Mouse (Mus musculus) liver, adult 2 months (tissue): ENCODE data around the gene Zpbp.

Experiments
- CTCF ChIP-seq: fragments of 200-500 bp; IDR thresholded peaks from 2 replicates; pipeline ENCODE4 v1.5.1; 2011; ENCODE audit warnings: low read depth, low read length, control low read depth
- POLR2A ChIP-seq: fragments of 200-500 bp; IDR thresholded peaks from 2 replicates; pipeline ENCODE4 v1.6.1; 2011; ENCODE audit warnings: low read length, control low read depth; ENCODE audit not compliant: insufficient read depth; ENCODE audit errors: extremely low read depth

DNA sequence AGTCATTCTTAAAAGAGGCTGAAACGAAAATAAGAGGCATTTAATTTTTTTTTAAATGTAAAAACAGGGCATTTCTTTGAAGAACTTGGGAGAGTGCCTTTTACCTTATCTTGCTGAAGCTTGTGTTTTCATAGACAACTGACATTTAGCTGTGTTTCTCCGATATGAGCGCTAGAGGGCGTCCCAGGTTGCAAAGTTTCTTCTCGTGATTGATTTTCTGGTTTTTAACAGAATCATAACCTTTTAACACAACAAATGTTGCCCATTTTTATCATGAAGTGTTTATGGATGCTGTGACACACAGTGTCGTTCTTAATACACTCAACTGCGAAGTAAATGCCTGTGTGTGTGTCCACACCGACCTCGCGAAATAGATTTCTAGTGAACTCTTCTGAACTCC lies 37.7 kb upstream of the Zpbp start:
- TF ChIP-seq CTCF (peak; percentile 23; the same call in 1 of the 2 replicates), POLR2A (no peak)
